Mouse (Mus musculus) ES-Bruce4 (cell line): ENCODE results near the gene Rbck1.

Experiments used
- CTCF ChIP-seq: IDR thresholded peaks from one replicate; pipeline ENCODE4 v1.8.1; 2011; ENCODE audit warnings: low read depth, low read length
- EP300 ChIP-seq: IDR thresholded peaks from 2 replicates; pipeline ENCODE4 v1.6.1; 2011; ENCODE audit warnings: low read depth, low read length; ENCODE audit not compliant: insufficient read depth
- POLR2A ChIP-seq: IDR thresholded peaks from one replicate; pipeline ENCODE4 v1.8.1; 2011; ENCODE audit warnings: low read length; ENCODE audit not compliant: insufficient read depth

GRCm38 (mm10) chr2:152293179-152293726 is 39.2 kb downstream of the Rbck1 start:
- TF ChIP-seq POLR2A: no peak
- no peak for TF ChIP-seq EP300
- TF ChIP-seq CTCF: no peak
